Mouse (Mus musculus) left cerebral cortex, adult 6 months (tissue): ENCODE results near the gene Thtpa. TPM values are rescaled to one million over a fixed set of nuclear protein-coding genes. Genes with fewer than 3 reads are reported as not detected.

Experiments
- long read RNA-seq, 2 experiments: library from polyadenylated mRNA; unstranded; transcript quantifications; one replicate each; pipeline ENCODE4 v2.0.0; 2019 to 2020
- polyA plus RNA-seq: library from polyadenylated mRNA; unstranded; fragments of <200 nt; fragmentation: Nextera tagmentation; gene quantifications from 2 replicates; pipeline ENCODE4 v1.2.3, GENCODE M21; 2021

The Thtpa gene
- polyA plus RNA-seq = 16.3 and 18.9 TPM in 2 replicates
- long read RNA-seq, experiment 1, transcript Thtpa-201 (2 exons, 2,830 nt) = major isoform, 194 of 196 reads
- long read RNA-seq, experiment 1, partial matches to known transcripts = 0 of 196 reads
- long read RNA-seq, experiment 1, other reads (novel, unspliced or antisense) = 2 of 196 reads
- long read RNA-seq, experiment 2, transcript Thtpa-201 (2 exons, 2,830 nt) = major isoform, 24 of 27 reads
- long read RNA-seq, experiment 2, partial matches to known transcripts = 0 of 27 reads
- long read RNA-seq, experiment 2, other reads (novel, unspliced or antisense) = 3 of 27 reads

GRCm38 (mm10) chr14:55094704-55095231 lies at the start of gene Thtpa:
Thtpa (plus strand) TSS chr14:55094784.

DNA sequence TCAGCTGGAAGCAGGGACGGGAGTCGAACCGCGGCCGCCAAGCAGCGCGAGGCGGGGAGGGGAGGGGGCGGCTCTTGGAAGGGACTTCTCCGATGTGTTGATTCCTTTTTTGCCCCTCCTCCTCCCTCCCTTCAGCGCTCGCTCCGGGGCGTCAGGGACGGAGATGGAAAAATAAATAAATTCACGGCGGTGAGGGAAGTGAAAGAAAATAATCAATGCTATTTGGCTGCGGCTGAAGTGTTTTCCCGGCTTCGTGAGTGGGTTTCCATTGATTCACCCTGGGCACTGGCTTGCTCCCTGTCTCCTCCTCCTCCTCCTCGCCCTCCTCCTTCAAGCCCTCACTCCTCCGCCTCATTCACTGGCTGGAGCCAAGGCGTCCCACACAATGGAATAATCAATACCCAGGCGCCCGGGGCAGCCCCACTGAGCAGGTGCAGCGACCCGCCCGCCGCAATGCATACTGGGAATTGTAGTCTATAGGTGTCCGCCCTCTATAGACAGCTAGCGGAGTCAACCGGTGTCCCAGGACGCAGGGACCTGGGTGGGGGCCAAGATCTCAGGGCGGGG lies 2.5 kb upstream of the Thtpa start, which contains the start of gene Zfhx2:
Zfhx2 (minus strand) TSS at position 314 of the 567 bp plus-strand sequence.

GRCm38 (mm10) chr14:55105836-55106809 lies 11.5 kb downstream of the Thtpa start, which contains the start of gene Ap1g2:
Ap1g2 (minus strand) TSS chr14:55106593.

GRCm38 (mm10) chr14:55116425-55117200 lies 22.0 kb downstream of the Thtpa start, which contains the start of gene Jph4:
Jph4 (minus strand) TSS chr14:55116935.

Other genes with a start within 250 kb of the Thtpa start
- gene Homez, start 223.8 kb upstream of the Thtpa start, polyA plus RNA-seq = 5.8 and 7.3 TPM in 2 replicates
- gene Ppp1r3e, start 217.2 kb upstream of the Thtpa start, polyA plus RNA-seq = 3.4 and 6.9 TPM in 2 replicates
- 7.9 and 8.1 TPM in 2 replicates for gene Bcl2l2, start 211.4 kb upstream of the Thtpa start, polyA plus RNA-seq
- gene Gm20521, start 211.3 kb upstream of the Thtpa start, polyA plus RNA-seq = not detected in 2 replicates
- 17.4 and 22.3 TPM in 2 replicates for gene Pabpn1, start 202.3 kb upstream of the Thtpa start, polyA plus RNA-seq
- gene Slc22a17, start 181.7 kb upstream of the Thtpa start, polyA plus RNA-seq = 131 and 194 TPM in 2 replicates
- 0.77 and 5.0 TPM in 2 replicates for gene Efs, start 168.7 kb upstream of the Thtpa start, polyA plus RNA-seq
- 0.10 and 0.20 TPM in 2 replicates for gene Il25, start 162.1 kb upstream of the Thtpa start, polyA plus RNA-seq
- gene Cmtm5, start 158.5 kb upstream of the Thtpa start, polyA plus RNA-seq = 87.7 and 132 TPM in 2 replicates
- gene Myh6, start 127.9 kb upstream of the Thtpa start, polyA plus RNA-seq = 2.0 and 8.2 TPM in 2 replicates
- gene Gm17428, start 117.9 kb upstream of the Thtpa start, polyA plus RNA-seq = not detected in 2 replicates
- 25.4 and 42.9 TPM in 2 replicates for gene Myh7, start 100.2 kb upstream of the Thtpa start, polyA plus RNA-seq
- gene Ngdn, start 79.3 kb upstream of the Thtpa start, polyA plus RNA-seq = 55.7 and 61.3 TPM in 2 replicates
- 2.4 and 4.6 TPM in 2 replicates for gene Zfhx2, start 2.5 kb upstream of the Thtpa start, polyA plus RNA-seq
- 1.0 and 1.1 TPM in 2 replicates for gene Ap1g2, start 11.8 kb downstream of the Thtpa start, polyA plus RNA-seq
- gene Jph4, start 22.2 kb downstream of the Thtpa start, polyA plus RNA-seq = 27.4 and 43.5 TPM in 2 replicates
- 0.33 TPM in 1 of 2 replicates, not detected in the other for gene Dhrs2, start 127.2 kb downstream of the Thtpa start, polyA plus RNA-seq